Comparison of ENCODE assay signal across 34 mouse cellular contexts in genomic region chr17:44101961-44102360, GRCm38 (mm10).
"Had no signal": no experiment of that assay in that cellular context is flagged by ENCODE, and none has a peak within 500 bp of the region (broad histone marks: within the 10 kb centered on the region; RNA-seq: fewer than 3 reads in every experiment).

No protein-coding gene starts in this region.

- H3K9me3 ChIP-seq: heart, embryonic 10.5 days; heart, embryonic 13.5 days; heart, embryonic 15.5 days; hindbrain, embryonic 10.5 days; hindbrain, embryonic 12.5 days; hindbrain, embryonic 13.5 days; hindbrain, embryonic 15.5 days; intestine, embryonic 15.5 days; kidney, embryonic 15.5 days had no signal

- H3K4me2 ChIP-seq: heart, embryonic 11.5 days; heart, embryonic 13.5 days; heart, embryonic 15.5 days; hindbrain, embryonic 12.5 days; hindbrain, embryonic 13.5 days; hindbrain, embryonic 14.5 days; hindbrain, embryonic 15.5 days; intestine, embryonic 15.5 days; kidney, embryonic 15.5 days had no signal

- H3K27ac ChIP-seq: heart, embryonic 10.5 days; heart, embryonic 13.5 days; heart, embryonic 15.5 days; hindbrain, embryonic 10.5 days; hindbrain, embryonic 12.5 days; hindbrain, embryonic 13.5 days; hindbrain, embryonic 14.5 days; hindbrain, embryonic 15.5 days; hindbrain, postnatal 0 days; intestine, embryonic 15.5 days; kidney, embryonic 15.5 days; kidney, postnatal 0 days had no signal

- H3K4me1 ChIP-seq: intestine, embryonic 15.5 days had no signal

- H3K27me3 ChIP-seq: heart, embryonic 13.5 days; heart, embryonic 15.5 days; hindbrain, embryonic 13.5 days; hindbrain, embryonic 15.5 days; intestine, embryonic 15.5 days had no signal

- H3K4me3 ChIP-seq: heart, embryonic 10.5 days; heart, embryonic 13.5 days; heart, embryonic 15.5 days; hindbrain, embryonic 10.5 days; hindbrain, embryonic 12.5 days; hindbrain, embryonic 13.5 days; hindbrain, embryonic 15.5 days; intestine, embryonic 15.5 days; kidney, embryonic 15.5 days; layer of hippocampus, adult 2 months had no signal

- H3K36me3 ChIP-seq: heart, embryonic 10.5 days; hindbrain, embryonic 10.5 days; hindbrain, embryonic 12.5 days; hindbrain, embryonic 15.5 days; intestine, embryonic 15.5 days; kidney, embryonic 15.5 days had no signal

- DNase-seq: heart, postnatal 10 days; heart, postnatal 14 days; heart, postnatal 36 days; heart, postnatal 4 days; kidney, adult 11 months; kidney, adult 18-20 months; kidney, adult 2 months; kidney, adult 8-10 months; kidney, adult 9 months; kidney, postnatal 10 days; kidney, postnatal 14 days; kidney, postnatal 25 days; kidney, postnatal 36 days; kidney, postnatal 4 days; layer of hippocampus, adult 9-11 months; layer of hippocampus, postnatal 36 days had no signal

- ATAC-seq: hindbrain, embryonic 16.5 days; hindbrain, postnatal 0 days; inflammation-experienced regulatory T-cells, adult 6 months; intestine, embryonic 15.5 days; intestine, embryonic 16.5 days; intestine, postnatal 0 days had no signal

- H3K9ac ChIP-seq: heart, embryonic 13.5 days; heart, embryonic 15.5 days; hindbrain, embryonic 12.5 days; hindbrain, embryonic 13.5 days; hindbrain, embryonic 14.5 days; hindbrain, embryonic 15.5 days; intestine, embryonic 15.5 days; kidney, embryonic 15.5 days had no signal
